Mouse (Mus musculus) lung, adult 2 months (tissue): ENCODE measurements at regions not wholly inside any gene's neighbourhood (a gene's known extent, or its start where the extent isn't known, plus 50 kb on each side); places are given as distances from the start of the nearest gene placed in this dataset.

ENCODE experiments used
- DNase-seq: peaks from one replicate; pipeline ENCODE4 v3.0.0; 2022
- H3K4me1 ChIP-seq: fragments of 200-500 bp; 2 replicates; pipeline ENCODE4 v1.6.1; 2011; ENCODE audit warnings: low read length; ENCODE audit not compliant: control insufficient read depth, insufficient read depth
- H3K4me3 ChIP-seq: fragments of 200-500 bp; replicated peaks from 2 replicates; pipeline ENCODE3; 2011; ENCODE audit warnings: low read depth, mild to moderate bottlenecking, control low read depth, low read length; ENCODE audit errors: extremely low read depth
- CTCF ChIP-seq: fragments of 200-500 bp; IDR thresholded peaks from 2 replicates; pipeline ENCODE4 v1.5.1; 2011; ENCODE audit warnings: mild to moderate bottlenecking, low read length, control low read depth; ENCODE audit not compliant: insufficient read depth
- POLR2A ChIP-seq: fragments of 200-500 bp; IDR thresholded peaks from 2 replicates; pipeline ENCODE4 v1.6.1; 2011; ENCODE audit warnings: low read depth, mild to moderate bottlenecking, control low read depth, low read length, borderline replicate concordance; ENCODE audit errors: extremely low read depth
- WGBS: fragments of 180-500 bp; shearing (Covaris S2); methylation state at CpG from one replicate; pipeline ENCODE4 v1.1.7; 2018; 5-methylcytosine and 5-hydroxymethylcytosine counted together

- H3K4me3 ChIP-seq: no peak overlapping the region
- WGBS: 81% methylated on average over 3 of the region's 3 CpGs
- H3K4me1 ChIP-seq: peaks cover 4% of the 10 kb centered on the region
- DNase-seq: no peak
- no peak for TF ChIP-seq CTCF
- no peak for TF ChIP-seq POLR2A
These were observed 65.3 kb upstream of the Atp1a1 start for GRCm38 (mm10) chr3:101669743-101670142.

DNA sequence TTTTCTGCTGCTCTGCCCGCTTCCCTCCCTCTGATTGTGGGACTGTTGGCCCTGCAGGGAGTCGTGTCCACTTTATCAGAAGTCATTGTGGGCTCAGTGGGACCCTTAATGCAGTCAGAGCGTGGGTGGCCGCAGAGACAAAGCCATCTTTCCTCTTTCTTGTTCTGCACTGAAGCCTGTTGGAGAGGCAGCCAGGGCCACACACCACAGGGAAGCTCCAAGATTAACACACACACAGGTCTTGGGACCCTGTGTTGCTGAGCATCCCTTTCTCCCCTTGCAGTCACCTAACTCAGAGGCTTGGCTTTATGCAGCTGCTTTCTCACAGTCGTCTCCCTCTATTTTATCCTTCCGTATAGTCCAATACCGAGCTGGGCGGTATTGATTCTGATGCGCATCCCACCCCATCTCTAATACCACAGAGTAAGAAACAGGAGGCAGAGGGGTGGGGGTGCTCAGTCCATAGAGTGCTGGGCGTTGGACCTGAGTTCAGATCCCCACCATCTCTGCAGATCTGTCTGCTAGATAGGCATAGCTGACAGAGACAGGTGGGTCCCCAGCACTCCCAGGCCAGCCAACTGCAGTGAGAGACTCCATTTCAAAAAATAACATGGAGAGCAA is 63.4 kb upstream of the Atp1a1 start:
- DNase-seq: no peak
- H3K4me1 ChIP-seq: peaks cover 4% of the 10 kb centered on the region
- WGBS: 75% methylated on average over 10 of the region's 10 CpGs
- H3K4me3 ChIP-seq: peak overlapping the region; percentile 8
- TF ChIP-seq POLR2A: no peak
- TF ChIP-seq CTCF: no peak

DNA sequence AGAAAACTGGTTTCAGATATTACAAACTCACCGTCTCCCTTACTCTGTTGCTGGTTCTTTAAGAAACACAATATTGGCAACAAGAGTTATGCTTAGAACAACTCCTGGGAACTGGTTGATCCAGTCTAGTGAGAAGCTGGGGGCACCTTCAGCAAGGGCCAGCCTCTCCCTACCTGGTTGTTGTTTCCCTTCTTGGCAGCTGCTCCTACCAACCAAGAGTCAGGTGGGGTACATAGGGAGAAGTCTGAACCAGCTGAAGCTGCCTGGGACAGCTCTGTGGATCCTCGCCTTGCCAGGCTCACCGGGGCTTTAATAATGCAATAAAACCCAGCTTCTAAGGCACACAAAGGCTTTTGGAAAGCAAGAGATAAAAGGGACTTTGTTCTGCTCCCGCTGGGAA is 62.7 kb upstream of the Atp1a1 start:
- TF ChIP-seq POLR2A: peak; percentile 35; the same call in 1 of the 2 replicates
- TF ChIP-seq CTCF: no peak
- Histone ChIP-seq H3K4me3 (no peak overlapping the region), H3K4me1 (peaks cover 4% of the 10 kb centered on the region)
- 61% methylated on average over 4 of the region's 4 CpGs for WGBS
- DNase-seq: peak; percentile 37

GRCm38 (mm10) chr3:101666583-101666982 is 62.1 kb upstream of the Atp1a1 start:
- 71% methylated on average over 8 of the region's 8 CpGs for WGBS
- H3K4me3 ChIP-seq: no peak overlapping the region
- DNase-seq: peak; percentile 21
- TF ChIP-seq CTCF (no peak), POLR2A (no peak)
- H3K4me1 ChIP-seq: peaks cover 4% of the 10 kb centered on the region

- TF ChIP-seq POLR2A: no peak
- no peak for TF ChIP-seq CTCF
- no peak overlapping the region for H3K4me3 ChIP-seq
- 56% methylated on average over 9 of the region's 9 CpGs for whole genome bisulfite sequencing
- no peak for DNase-seq
- H3K4me1 ChIP-seq: no peaks in the 10 kb centered on the region
These were observed 56.9 kb upstream of the Atp1a1 start for GRCm38 (mm10) chr3:101661184-101661992.

GRCm38 (mm10) chr3:101660635-101661034 is 56.2 kb upstream of the Atp1a1 start:
- Histone ChIP-seq H3K4me3 (no peak overlapping the region), H3K4me1 (no peaks in the 10 kb centered on the region)
- TF ChIP-seq POLR2A (no peak), CTCF (no peak)
- 64% methylated on average over 6 of the region's 6 CpGs for WGBS
- no peak for DNase-seq

GRCm38 (mm10) chr3:101660176-101660575 is 55.7 kb upstream of the Atp1a1 start:
- DNase-seq: no peak

GRCm38 (mm10) chr3:101657979-101658378 is 53.5 kb upstream of the Atp1a1 start:
- TF ChIP-seq POLR2A (no peak), CTCF (no peak)
- DNase-seq: no peak

More at GRCm38 (mm10) chr3:101660176-101660575, 55.7 kb upstream of the Atp1a1 start:
- TF ChIP-seq CTCF: no peak
- TF ChIP-seq POLR2A: no peak
- 97% methylated on average over 4 of the region's 4 CpGs for WGBS
- H3K4me1 ChIP-seq: no peaks in the 10 kb centered on the region
- no peak overlapping the region for H3K4me3 ChIP-seq

DNA sequence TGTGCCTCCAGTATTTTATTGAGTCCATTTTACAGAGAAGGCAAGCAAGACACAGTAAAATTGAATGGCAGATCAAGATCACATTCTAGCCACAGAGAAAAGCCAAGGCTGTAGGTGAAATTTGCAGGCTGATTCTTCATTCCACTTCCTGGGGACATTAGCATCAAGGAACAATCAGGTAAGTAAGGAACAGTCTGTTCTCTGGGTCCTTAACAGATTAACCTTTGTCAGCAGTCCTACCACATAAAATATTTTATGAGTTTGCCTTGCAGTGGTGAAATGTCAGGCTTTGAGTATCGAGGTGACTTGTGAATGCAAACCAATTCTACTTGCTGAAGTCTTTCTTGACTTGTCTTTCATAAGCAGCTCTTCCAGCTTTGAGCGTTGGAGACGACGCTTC is 50.2 kb upstream of the Atp1a1 start:
- Histone ChIP-seq H3K4me3 (no peak overlapping the region), H3K4me1 (no peaks in the 10 kb centered on the region)
- WGBS: 87% methylated on average over 4 of the region's 4 CpGs
- TF ChIP-seq POLR2A: no peak
- TF ChIP-seq CTCF: no peak
- no peak for DNase-seq

More at GRCm38 (mm10) chr3:101657979-101658378, 53.5 kb upstream of the Atp1a1 start:
- no peaks in the 10 kb centered on the region for H3K4me1 ChIP-seq
- H3K4me3 ChIP-seq: no peak overlapping the region
